Mouse (Mus musculus) hindbrain, embryonic 14.5 days (tissue): ENCODE results near the gene Ankrd13a. TPM values are rescaled to one million over a fixed set of nuclear protein-coding genes. Genes with fewer than 3 reads are reported as not detected.
"Not testable (repeated sequence)": the region's sequence is repeated elsewhere in the genome, so short reads cannot be mapped to it uniquely, and the experiment has no call there.

ENCODE experiments used
- ATAC-seq: fragments of 200-750 bp; cut with Nextera tagmentation; 2 replicates; pipeline ENCODE4 v1.8.0; 2017; ENCODE audit warnings: moderate number of reproducible peaks, mild to moderate bottlenecking, moderate TSS enrichment, moderate library complexity; ENCODE audit not compliant: low FRiP score
- DNase-seq: peaks from one replicate; pipeline ENCODE4 v3.0.0-alpha.2; 2015; ENCODE audit warnings: low spot score
- H3K27ac ChIP-seq: fragments of 300-500 bp; sonication (generic); 2 replicates; pipeline ENCODE4 v1.5.1; 2014; ENCODE audit warnings: mild to moderate bottlenecking, moderate library complexity
- H3K27me3 ChIP-seq: fragments of 300-500 bp; sonication (generic); 2 replicates; pipeline ENCODE4 v1.6.1; 2014; ENCODE audit warnings: mild to moderate bottlenecking, low read length, mixed read lengths; ENCODE audit not compliant: control insufficient read depth, insufficient read depth
- H3K36me3 ChIP-seq: fragments of 300-500 bp; sonication (generic); replicated peaks from 2 replicates; pipeline ENCODE4 v1.6.1; 2014; ENCODE audit not compliant: control insufficient read depth, insufficient read depth
- H3K4me1 ChIP-seq: fragments of 300-500 bp; sonication (generic); replicated peaks from 2 replicates; pipeline ENCODE4 v1.6.1; 2014; ENCODE audit warnings: antibody characterized with exemption, low read length, mixed read lengths; ENCODE audit not compliant: control insufficient read depth, insufficient read depth
- H3K4me2 ChIP-seq: fragments of 300-500 bp; sonication (generic); replicated peaks from 2 replicates; pipeline ENCODE4 v1.6.1; 2014; ENCODE audit warnings: mild to moderate bottlenecking, moderate library complexity
- H3K4me3 ChIP-seq: fragments of 300-500 bp; sonication (generic); replicated peaks from 2 replicates; pipeline ENCODE4 v1.5.1; 2014; ENCODE audit warnings: mild to moderate bottlenecking, low read length
- H3K9ac ChIP-seq: fragments of 300-500 bp; sonication (generic); 2 replicates; pipeline ENCODE4 v1.6.1; 2014
- H3K9me3 ChIP-seq: fragments of 300-500 bp; sonication (generic); 2 replicates; pipeline ENCODE4 v1.6.1; 2016; ENCODE audit warnings: low read length; ENCODE audit not compliant: control insufficient read depth
- WGBS: fragments of 180-500 bp; shearing (Covaris S2); extraction: QIAGEN DNeasy Blood & Tissue Kit; methylation state at CpG from one replicate; pipeline ENCODE4 v1.1.7; 2014; 5-methylcytosine and 5-hydroxymethylcytosine counted together
- polyA plus RNA-seq: library from polyadenylated mRNA; unstranded; fragments of >200 nt; fragmentation: Nextera tagmentation; extraction: Ambion mirVana; gene quantifications from 2 replicates; pipeline ENCODE4 v1.2.1, GENCODE M21; 2014

Ankrd13a gene
- polyA plus RNA-seq, 1 experiment from 2014 or later, result 45.5 TPM

DNA sequence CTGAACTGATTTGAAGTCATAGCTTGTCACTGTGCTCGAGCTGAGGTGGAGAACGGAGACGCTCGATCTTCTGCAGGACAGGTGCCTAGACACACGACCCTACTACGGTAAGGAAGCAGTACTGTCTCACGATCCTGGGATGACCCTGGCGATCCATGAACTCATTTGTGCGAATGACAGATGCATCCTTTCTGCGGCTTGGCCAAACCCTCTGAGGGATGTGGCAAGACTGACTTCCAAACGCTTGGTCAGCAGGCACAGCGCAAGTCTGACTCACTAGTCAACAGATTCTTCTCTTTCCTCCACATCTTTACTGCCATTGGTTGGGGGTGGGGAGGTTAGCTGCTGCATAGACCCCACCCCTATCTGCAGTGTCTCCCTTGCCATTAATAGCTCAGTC is 53.0 kb downstream of the Ankrd13a start:
- Histone ChIP-seq H3K9ac (no peak overlapping the region), H3K4me1 (peaks cover 4% of the 10 kb centered on the region; the same call in 1 of the 2 replicates), H3K36me3 (no peaks in the 10 kb centered on the region), H3K27me3 (peaks cover 3% of the 10 kb centered on the region; the same call in 1 of the 2 replicates), H3K4me2 (no peak overlapping the region), H3K27ac (no peak overlapping the region), H3K9me3 (no peaks in the 10 kb centered on the region), H3K4me3 (no peak overlapping the region)
- no peak for DNase-seq
- ATAC-seq, result no peak
- 89% methylated on average over 12 of the region's 12 CpGs for WGBS

DNA sequence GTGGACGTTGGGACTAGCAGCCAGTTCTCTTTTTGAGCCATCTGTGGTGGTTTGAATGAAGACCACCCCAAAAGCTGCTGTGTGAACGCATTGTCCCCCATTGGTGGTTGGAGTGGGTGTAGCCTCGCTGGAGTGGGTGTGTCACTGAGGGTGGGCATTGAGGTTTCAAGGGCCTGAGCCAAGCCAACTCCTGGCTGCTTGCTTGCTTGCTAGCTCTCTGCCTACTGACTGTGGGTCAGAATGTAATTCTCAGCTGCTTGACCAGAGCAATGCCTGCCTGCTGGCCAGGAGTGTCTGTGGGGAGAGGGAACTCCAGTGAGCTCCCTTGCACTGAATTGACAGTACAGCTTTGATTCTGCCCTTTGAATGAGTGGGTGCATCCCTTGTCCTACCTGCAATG is 55.3 kb downstream of the Ankrd13a start:
- Histone ChIP-seq H3K4me2 (no peak overlapping the region), H3K27me3 (no peaks in the 10 kb centered on the region), H3K27ac (no peak overlapping the region), H3K4me1 (0 out of 2 replicates have a peak, but pooled peaks cover 4% of the 10 kb centered on the region), H3K4me3 (no peak overlapping the region), H3K9me3 (no peaks in the 10 kb centered on the region), H3K36me3 (no peaks in the 10 kb centered on the region), H3K9ac (no peak overlapping the region)
- 78% methylated on average over 3 of the region's 3 CpGs for WGBS
- ATAC-seq (no peak), DNase-seq (no peak)

DNA sequence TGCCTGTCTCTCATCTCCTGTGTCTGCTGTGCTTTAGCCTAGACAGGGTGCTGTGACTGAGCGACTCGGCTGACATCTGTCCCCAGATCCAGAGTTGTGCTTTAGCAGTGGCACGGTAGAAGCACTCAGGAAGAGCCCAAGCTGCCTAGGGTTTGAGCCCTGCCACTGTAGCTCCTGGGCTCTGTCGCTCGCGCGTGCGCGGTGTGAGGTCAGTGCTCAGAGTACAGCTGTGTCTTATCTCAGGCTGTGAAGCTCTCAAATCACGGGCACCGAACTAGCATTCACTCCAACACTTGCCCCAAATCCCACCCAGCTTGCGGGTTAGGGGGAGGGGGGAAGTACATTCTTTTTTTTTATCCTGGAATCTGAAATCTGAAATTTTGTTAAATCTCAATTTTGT is 62.4 kb downstream of the Ankrd13a start:
- WGBS, result 67% methylated on average over 12 of the region's 12 CpGs
- no peaks in the 10 kb centered on the region for H3K36me3 ChIP-seq
- H3K4me1 ChIP-seq, result no peaks in the 10 kb centered on the region
- DNase-seq, result no peak
- ATAC-seq, result no peak
- no peaks in the 10 kb centered on the region for H3K27me3 ChIP-seq
- H3K4me3 ChIP-seq, result no peak overlapping the region
- no peak overlapping the region for H3K27ac ChIP-seq
- no peak overlapping the region for H3K9ac ChIP-seq
- no peaks in the 10 kb centered on the region for H3K9me3 ChIP-seq
- no peak overlapping the region for H3K4me2 ChIP-seq

DNA sequence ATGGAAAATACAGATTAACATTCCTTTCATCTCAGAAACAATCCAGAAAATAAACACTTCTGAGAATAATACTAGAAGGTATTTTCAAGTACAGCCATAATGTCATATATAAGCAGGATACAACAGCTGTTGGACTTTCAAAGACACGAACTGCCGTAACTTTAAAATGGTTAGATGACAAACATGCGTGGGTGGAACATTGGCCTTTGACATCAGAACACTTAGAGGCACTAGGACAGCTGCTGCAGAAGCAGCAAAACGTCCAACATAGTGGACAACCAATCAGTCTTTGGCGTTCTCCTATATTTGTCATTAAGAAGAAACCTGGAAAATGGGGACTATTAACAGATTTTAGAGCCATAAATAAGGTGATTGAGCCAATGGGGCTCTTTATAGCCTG is 66.0 kb downstream of the Ankrd13a start:
- 71% methylated on average over 5 of the region's 5 CpGs for WGBS
- H3K4me3 ChIP-seq, result not testable (repeated sequence)

DNA sequence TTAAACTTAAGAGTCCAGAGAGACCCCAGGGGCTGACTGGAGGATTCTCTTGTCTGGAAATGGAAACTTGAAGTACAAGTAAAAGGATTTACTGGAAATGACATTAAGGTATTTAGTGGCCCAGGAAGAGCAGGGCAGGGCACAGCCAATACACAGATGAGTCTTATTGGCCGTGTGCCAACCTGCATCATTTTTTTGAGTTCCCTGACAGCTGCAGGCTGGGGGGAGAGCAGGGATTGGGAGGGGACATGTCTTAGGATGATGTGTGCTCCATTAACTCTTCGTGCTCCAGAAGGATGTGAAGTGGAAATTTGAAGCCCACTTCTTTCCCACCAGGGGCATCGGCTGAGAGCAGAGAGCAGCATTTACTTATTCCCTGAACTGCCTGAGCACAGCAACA is 67.7 kb downstream of the Ankrd13a start:
- not testable (repeated sequence) for ATAC-seq, H3K36me3 ChIP-seq, H3K9me3 ChIP-seq, H3K4me1 ChIP-seq, H3K27me3 ChIP-seq, H3K4me3 ChIP-seq, H3K27ac ChIP-seq, H3K9ac ChIP-seq, H3K4me2 ChIP-seq
- WGBS, result 39% methylated on average over 3 of the region's 3 CpGs
- peak; percentile 57 for DNase-seq

More for the DNA sequence above, 66.0 kb downstream of the Ankrd13a start:
- H3K9ac ChIP-seq, ATAC-seq, H3K9me3 ChIP-seq, H3K4me2 ChIP-seq, H3K36me3 ChIP-seq, DNase-seq, H3K27ac ChIP-seq, H3K4me1 ChIP-seq, H3K27me3 ChIP-seq: not testable (repeated sequence)

DNA sequence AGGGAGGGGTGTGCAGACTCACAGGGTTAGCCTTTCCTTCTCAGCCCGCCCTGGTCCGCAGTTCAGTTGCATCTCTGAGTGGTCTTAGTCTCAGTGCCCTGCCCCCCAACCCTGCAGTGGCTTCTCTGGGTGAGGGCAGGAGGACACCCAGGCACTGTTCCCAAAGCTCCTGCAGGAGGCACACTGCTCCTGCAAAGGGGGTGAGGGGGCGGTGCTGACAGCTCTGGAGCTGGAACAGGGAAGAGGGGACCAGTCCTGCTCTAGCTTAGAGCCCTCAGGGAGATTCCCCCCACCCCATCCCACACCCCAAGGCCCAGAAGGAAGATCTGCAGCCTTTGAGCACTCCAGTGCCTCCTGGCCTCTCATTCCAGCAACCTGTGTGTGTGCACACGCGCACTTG is 68.2 kb downstream of the Ankrd13a start:
- H3K27me3 ChIP-seq, result no peaks in the 10 kb centered on the region
- no peaks in the 10 kb centered on the region for H3K36me3 ChIP-seq
- ATAC-seq (no peak), DNase-seq (no peak)
- no peak overlapping the region for H3K27ac ChIP-seq
- no peaks in the 10 kb centered on the region for H3K9me3 ChIP-seq
- H3K9ac ChIP-seq, result no peak overlapping the region
- no peak overlapping the region for H3K4me3 ChIP-seq
- H3K4me1 ChIP-seq, result peaks cover 6% of the 10 kb centered on the region; the same call in 1 of the 2 replicates
- 74% methylated on average over 5 of the region's 5 CpGs for WGBS
- no peak overlapping the region for H3K4me2 ChIP-seq

DNA sequence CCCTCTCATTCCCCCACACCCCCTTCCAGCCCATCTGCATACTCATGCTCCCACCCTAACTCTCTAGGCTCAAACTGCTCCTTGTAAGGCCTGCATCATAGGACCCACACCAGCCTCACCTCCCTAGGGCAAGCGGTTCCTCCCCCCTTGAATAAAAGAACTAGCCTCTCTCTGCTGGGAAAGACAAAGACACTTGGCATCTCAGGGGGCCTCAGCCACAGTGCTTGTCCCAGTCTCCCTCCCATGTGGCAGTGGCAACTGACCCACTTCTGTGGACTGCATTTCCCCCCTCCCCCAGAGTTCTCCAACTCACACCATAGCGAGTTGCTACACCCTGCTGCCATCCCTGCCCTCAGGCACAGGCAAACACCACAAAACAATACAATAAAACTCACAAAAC is 69.9 kb downstream of the Ankrd13a start:
- not testable (repeated sequence) for H3K27me3 ChIP-seq, H3K9ac ChIP-seq, H3K4me2 ChIP-seq, H3K9me3 ChIP-seq, H3K4me3 ChIP-seq, H3K27ac ChIP-seq, DNase-seq, ATAC-seq, H3K36me3 ChIP-seq, H3K4me1 ChIP-seq
- 57% methylated on average over 2 of the region's 2 CpGs for WGBS

DNA sequence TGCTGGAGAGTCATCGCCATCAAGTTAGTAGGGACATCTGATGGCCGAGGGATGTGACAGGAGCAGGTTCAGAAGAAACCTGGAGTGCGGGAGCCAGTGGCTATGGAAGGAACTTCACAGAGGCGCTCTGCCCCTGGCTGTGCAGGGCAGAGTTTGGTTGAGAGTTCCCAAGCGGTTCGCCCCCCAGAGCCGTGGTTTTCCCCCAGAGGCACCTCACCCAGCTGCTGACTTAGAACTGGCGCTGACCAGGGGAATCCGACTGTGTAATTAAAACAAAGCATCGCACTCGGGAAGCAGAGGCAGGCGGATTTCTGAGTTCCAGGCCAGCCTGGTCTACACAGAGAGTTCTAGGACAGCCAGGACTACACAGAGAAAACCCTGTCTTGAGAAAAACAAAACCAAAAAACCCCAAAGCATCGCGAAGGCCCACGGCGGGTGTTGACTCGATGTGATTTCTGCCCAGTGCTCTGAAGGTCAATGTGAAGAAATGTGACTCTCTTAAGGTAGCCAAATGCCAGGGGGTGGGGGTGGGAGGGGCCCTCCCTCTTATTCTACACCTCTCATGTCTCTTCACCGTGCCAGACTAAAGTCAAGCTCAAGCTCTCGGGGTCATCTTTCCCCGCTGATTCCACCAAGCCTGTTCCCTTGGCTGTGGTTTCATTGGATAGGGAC is 77.2 kb downstream of the Ankrd13a start:
- no peak for DNase-seq
- no peaks in the 10 kb centered on the region for H3K9me3 ChIP-seq
- H3K4me3 ChIP-seq, result no peak overlapping the region
- no peak for ATAC-seq
- H3K4me2 ChIP-seq, result no peak overlapping the region
- WGBS, result 86% methylated on average over 20 of the region's 20 CpGs
- no peaks in the 10 kb centered on the region for H3K4me1 ChIP-seq
- no peaks in the 10 kb centered on the region for H3K27me3 ChIP-seq
- H3K27ac ChIP-seq, result no peak overlapping the region
- H3K9ac ChIP-seq, result no peak overlapping the region
- H3K36me3 ChIP-seq, result no peaks in the 10 kb centered on the region

DNA sequence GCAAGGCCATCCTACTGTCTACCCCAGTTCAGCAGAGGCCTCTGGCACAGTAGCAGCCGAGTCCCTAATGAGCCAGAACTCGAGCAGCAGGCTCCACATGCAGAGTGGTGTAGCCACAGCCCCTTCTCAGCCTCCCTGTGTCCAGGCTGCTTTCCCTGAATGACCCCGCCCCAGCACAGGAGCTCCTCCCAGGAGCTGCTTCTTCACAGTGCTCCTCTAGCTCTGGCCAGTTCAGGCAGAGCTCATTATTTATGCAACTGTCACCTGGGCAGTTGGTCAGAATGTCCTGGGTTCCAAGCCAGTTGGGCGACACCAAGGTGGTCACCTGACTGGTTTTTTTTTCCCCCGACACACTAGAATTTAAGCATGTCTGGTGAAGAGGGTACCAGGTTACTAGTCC is 78.9 kb downstream of the Ankrd13a start, which contains the start of gene 4930519G04Rik:
4930519G04Rik (plus strand) TSS at position 301 of the 400 bp plus-strand sequence.
- not testable (repeated sequence) for H3K9ac ChIP-seq, H3K27me3 ChIP-seq, H3K36me3 ChIP-seq, DNase-seq, H3K4me2 ChIP-seq, ATAC-seq, H3K4me3 ChIP-seq, H3K4me1 ChIP-seq, H3K9me3 ChIP-seq, H3K27ac ChIP-seq
- 85% methylated on average over 3 of the region's 5 CpGs for WGBS
